Comparison of ENCODE assay signal across 25 mouse cellular contexts in genomic region chr15:3486691-3487090, GRCm38 (mm10).
DNase-seq lines count a peak whose midpoint lies in the region; ATAC-seq and TF ChIP-seq lines count a peak whose summit lies in the region.
"Had no signal": no experiment of that assay in that cellular context is flagged by ENCODE, and none has a peak within 500 bp of the region (broad histone marks: within the 10 kb centered on the region; RNA-seq: fewer than 3 reads in every experiment).

No protein-coding gene starts in this region.

- no peaks in the 10 kb centered on the region for H3K4me1 ChIP-seq in embryonic facial prominence, embryonic 14.5 days (ENCODE audit: control insufficient read depth, insufficient read depth, low read length)
- no peaks in the 10 kb centered on the region for H3K4me1 ChIP-seq in embryonic facial prominence, embryonic 10.5 days
- H3K4me1 ChIP-seq in heart, embryonic 11.5 days (ENCODE audit: control insufficient read depth, insufficient read depth, low read length): no peaks in the 10 kb centered on the region
- H3K4me1 ChIP-seq: forebrain, embryonic 12.5 days; heart, embryonic 15.5 days; hindbrain, embryonic 15.5 days; neural tube, embryonic 13.5 days had no signal

- H3K9me3 ChIP-seq in embryonic facial prominence, embryonic 14.5 days (ENCODE audit: control insufficient read depth, low read length): no peaks in the 10 kb centered on the region
- no peaks in the 10 kb centered on the region for H3K9me3 ChIP-seq in embryonic facial prominence, embryonic 10.5 days
- no peaks in the 10 kb centered on the region for H3K9me3 ChIP-seq in heart, embryonic 11.5 days (replicated peaks; ENCODE audit: control insufficient read depth, low read length)
- H3K9me3 ChIP-seq: forebrain, embryonic 12.5 days; heart, embryonic 15.5 days; hindbrain, embryonic 15.5 days; neural tube, embryonic 13.5 days had no signal

- peak; percentile 41 for DNase-seq in embryonic facial prominence, embryonic 14.5 days (ENCODE audit: low spot score)
- no peak for DNase-seq in embryonic facial prominence, embryonic 10.5 days (ENCODE audit: low spot score)
- peak; percentile 27 for DNase-seq in heart, postnatal 25 days (ENCODE audit: low spot score)
- peak; percentile 55 for DNase-seq in gastrocnemius, postnatal 25 days
- DNase-seq in layer of hippocampus, adult 2 months (ENCODE audit: low spot score in 2 of 2): no peak
- no peak for DNase-seq in frontal cortex, postnatal 36 days (ENCODE audit: low spot score in 2 of 2)
- DNase-seq: adrenal gland, postnatal 25 days; cerebellum, postnatal 10 days; kidney, adult 2 months; kidney, postnatal 14 days; layer of hippocampus, postnatal 36 days; liver; liver, postnatal 0 days; retina, postnatal 1 day; right cerebral cortex, postnatal 25 days; thymus, postnatal 36 days had no signal

- H3K4me3 ChIP-seq in embryonic facial prominence, embryonic 14.5 days (ENCODE audit: low read depth, low read length): no peak overlapping the region
- no peak overlapping the region for H3K4me3 ChIP-seq in embryonic facial prominence, embryonic 10.5 days
- H3K4me3 ChIP-seq in heart, embryonic 11.5 days (ENCODE audit: low read depth, low read length): no peak overlapping the region
- H3K4me3 ChIP-seq in layer of hippocampus, adult 2 months: no peak overlapping the region
- H3K4me3 ChIP-seq: forebrain, embryonic 12.5 days; heart, embryonic 15.5 days; hindbrain, embryonic 15.5 days; myocyte; neural tube, embryonic 13.5 days had no signal

- WGBS in embryonic facial prominence, embryonic 14.5 days: 57% methylated on average over 5 of the region's 5 CpGs
- WGBS in embryonic facial prominence, embryonic 10.5 days: 86% methylated on average over 5 of the region's 5 CpGs
- WGBS in heart, embryonic 11.5 days (ENCODE audit: insufficient replicate concordance): 81% methylated on average over 5 of the region's 5 CpGs

- H3K27ac ChIP-seq in embryonic facial prominence, embryonic 14.5 days (replicated peaks; ENCODE audit: low read depth, low read length): no peak overlapping the region
- H3K27ac ChIP-seq in embryonic facial prominence, embryonic 10.5 days (replicated peaks): no peak overlapping the region
- no peak overlapping the region for H3K27ac ChIP-seq in heart, embryonic 11.5 days (ENCODE audit: low read depth, low read length)
- H3K27ac ChIP-seq in layer of hippocampus, adult 2 months: no peak overlapping the region
- H3K27ac ChIP-seq: forebrain, embryonic 12.5 days; heart, embryonic 15.5 days; hindbrain, embryonic 15.5 days; macrophage; neural tube, embryonic 13.5 days had no signal

- no peak overlapping the region for H3K9ac ChIP-seq in embryonic facial prominence, embryonic 14.5 days (ENCODE audit: low read depth, low read length)
- H3K9ac ChIP-seq in heart, embryonic 11.5 days (ENCODE audit: low read depth, low read length): no peak overlapping the region
- H3K9ac ChIP-seq: forebrain, embryonic 12.5 days; heart, embryonic 15.5 days; hindbrain, embryonic 15.5 days; liver, postnatal 0 days; neural tube, embryonic 13.5 days had no signal

- TF ChIP-seq CTCF in layer of hippocampus, adult 2 months (conservative IDR thresholded peaks at IDR 0.05): no peak

- H3K36me3 ChIP-seq in embryonic facial prominence, embryonic 14.5 days (ENCODE audit: control insufficient read depth, insufficient read depth, low read length): no peaks in the 10 kb centered on the region
- no peaks in the 10 kb centered on the region for H3K36me3 ChIP-seq in embryonic facial prominence, embryonic 10.5 days (replicated peaks)
- no peaks in the 10 kb centered on the region for H3K36me3 ChIP-seq in heart, embryonic 11.5 days (ENCODE audit: control insufficient read depth, insufficient read depth, low read length)
- H3K36me3 ChIP-seq: forebrain, embryonic 12.5 days; heart, embryonic 15.5 days; hindbrain, embryonic 15.5 days; neural tube, embryonic 13.5 days had no signal

- no peak for ATAC-seq in embryonic facial prominence, embryonic 14.5 days (ENCODE audit: low read depth)
- no peak for ATAC-seq in heart, embryonic 11.5 days (replicated peaks; ENCODE audit: insufficient number of reproducible peaks, low FRiP score, low TSS enrichment)
- ATAC-seq: liver, postnatal 0 days; lung, postnatal 0 days; midbrain, embryonic 16.5 days had no signal

- no peak overlapping the region for H3K4me2 ChIP-seq in embryonic facial prominence, embryonic 14.5 days (ENCODE audit: low read depth, low read length)
- no peak overlapping the region for H3K4me2 ChIP-seq in heart, embryonic 11.5 days
- H3K4me2 ChIP-seq: forebrain, embryonic 12.5 days; heart, embryonic 15.5 days; hindbrain, embryonic 15.5 days; neural tube, embryonic 13.5 days had no signal

- intact Hi-C loops in heart, postnatal 25 days (cut with DNase I): no loop called here

- no peaks in the 10 kb centered on the region for H3K27me3 ChIP-seq in embryonic facial prominence, embryonic 14.5 days (replicated peaks; ENCODE audit: control insufficient read depth, insufficient read depth, low read length)
- no peaks in the 10 kb centered on the region for H3K27me3 ChIP-seq in embryonic facial prominence, embryonic 10.5 days (replicated peaks; ENCODE audit: low read depth, poor library complexity, severe bottlenecking)
- H3K27me3 ChIP-seq in heart, embryonic 11.5 days (ENCODE audit: control insufficient read depth, insufficient read depth, low read length): no peaks in the 10 kb centered on the region
- H3K27me3 ChIP-seq: forebrain, embryonic 12.5 days; heart, embryonic 15.5 days; hindbrain, embryonic 15.5 days; neural tube, embryonic 13.5 days had no signal

Comparison
In these comparisons a context has a peak if more than half of its experiments do, and no peak if none do; other contexts are left out.
1. DNase-seq: peak in embryonic facial prominence, embryonic 14.5 days (single experiment), heart, postnatal 25 days (single experiment) and gastrocnemius, postnatal 25 days (single experiment); none in embryonic facial prominence, embryonic 10.5 days (single experiment), layer of hippocampus, adult 2 months (0 of 2) and frontal cortex, postnatal 36 days (0 of 2).